Mouse (Mus musculus) CD4-positive, CD25-positive, alpha-beta regulatory T cell (primary cell): Measurements from ENCODE around the gene Phc3. TPM values are rescaled to one million over a fixed set of nuclear protein-coding genes. Genes with fewer than 3 reads are reported as not detected.

Experiments used
- polyA plus RNA-seq: library from polyadenylated mRNA; unstranded; fragments of 100-300 nt; shearing (Covaris generic); gene quantifications from one replicate; pipeline ENCODE4 v1.2.1, GENCODE M21; 2017

The Phc3 gene
- polyA plus RNA-seq, result 32.2 TPM

DNA sequence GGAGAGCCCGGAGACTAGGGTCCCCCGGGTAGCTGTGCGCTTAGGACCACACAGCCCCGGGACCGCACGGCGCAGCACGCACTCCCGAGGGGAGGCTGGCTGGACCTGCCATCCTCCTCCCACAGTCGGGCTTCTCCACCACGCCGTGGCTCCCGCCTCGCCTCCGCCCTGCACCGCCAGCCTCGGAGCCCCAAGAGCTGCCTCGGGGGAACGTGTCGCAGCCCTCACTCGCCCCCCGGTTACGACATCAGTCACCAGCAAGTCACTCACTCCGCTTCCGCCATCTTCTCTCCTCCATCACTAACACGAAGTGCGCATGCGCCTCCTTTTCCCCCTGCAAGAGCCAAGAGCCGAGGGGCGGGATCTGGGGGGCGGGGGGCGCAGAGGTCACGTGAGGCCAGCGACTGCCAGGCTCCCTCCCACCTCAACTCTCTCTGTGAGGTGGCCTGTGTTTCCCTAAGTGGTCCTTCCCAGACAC, at the start of gene Phc3:
Gene Phc3 (minus strand): TSS at position 312 of the 478 bp plus-strand sequence.

DNA sequence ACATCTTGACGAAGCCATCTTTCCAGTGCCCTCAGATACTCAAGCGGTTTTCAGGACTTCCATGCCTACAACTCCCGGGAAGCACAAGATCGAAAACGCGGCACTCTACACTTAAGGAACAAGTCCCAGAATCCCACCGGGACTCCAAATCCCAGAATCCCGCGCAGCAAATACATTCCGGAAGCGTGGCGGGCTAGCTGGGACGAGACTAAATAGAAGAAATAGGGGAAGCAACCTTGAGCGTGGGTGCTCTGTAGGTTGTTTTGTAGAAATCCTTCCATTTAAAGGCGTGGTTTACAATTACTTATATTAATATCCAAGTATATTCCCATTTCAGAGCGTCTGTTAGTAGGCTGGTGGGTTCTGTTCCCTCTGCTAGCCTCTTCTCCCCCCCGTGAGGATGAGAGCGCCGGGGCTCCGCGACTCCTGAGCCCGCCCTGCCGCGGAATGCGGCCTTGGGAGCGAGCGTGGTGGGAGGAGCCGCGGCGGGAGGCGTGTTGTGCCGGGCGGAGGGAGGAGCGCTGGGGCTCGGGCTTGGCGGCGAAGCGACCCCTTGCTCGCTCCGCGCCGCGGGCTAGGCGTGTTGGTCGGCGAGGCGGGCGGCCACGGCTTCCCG, 26.2 kb upstream of the Phc3 start, which contains the start of gene Prkci:
Gene Prkci (plus strand): TSS at position 465 of the 616 bp plus-strand sequence.

DNA sequence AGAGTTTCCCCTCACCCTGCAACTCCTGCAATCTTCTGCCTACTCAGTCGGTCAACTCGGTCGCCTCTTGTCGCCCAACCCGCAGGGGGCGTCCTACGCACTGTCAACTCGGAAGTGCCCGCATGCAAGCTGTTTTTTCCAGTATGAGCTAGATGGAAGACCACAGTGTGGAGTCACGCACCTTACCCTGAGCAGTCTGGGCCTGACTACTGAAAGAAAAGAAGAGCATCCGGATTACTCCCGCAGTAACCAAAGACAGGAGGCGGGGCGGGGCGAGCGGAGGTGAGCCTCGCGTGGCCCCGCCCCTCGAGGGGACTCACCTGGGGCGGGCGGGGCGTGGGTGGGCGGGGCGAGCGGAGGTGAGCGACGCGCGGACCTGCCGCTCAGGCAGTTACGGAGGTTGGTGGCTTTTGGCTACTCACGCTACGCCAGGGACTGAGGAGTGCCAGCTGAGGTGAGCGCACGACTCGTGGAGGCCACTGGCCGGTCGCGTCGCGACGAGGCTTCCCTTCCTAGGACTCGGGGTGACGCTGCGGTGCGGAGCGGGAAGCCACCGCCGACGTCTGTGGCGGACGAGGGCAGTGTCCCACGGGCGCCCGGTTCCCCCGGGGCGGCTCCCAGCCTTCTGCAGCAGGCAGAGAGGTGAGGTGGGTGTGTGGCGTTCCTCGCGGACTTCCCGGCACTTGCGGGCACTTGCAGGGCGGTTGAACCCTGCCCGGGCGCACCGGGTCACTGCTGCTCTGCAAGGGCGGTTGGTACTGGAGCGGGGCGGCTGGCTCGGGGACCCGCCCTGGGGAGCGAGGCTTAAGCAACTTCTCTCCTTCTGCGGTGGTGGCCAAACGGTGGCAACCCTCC, 113.4 kb downstream of the Phc3 start, which contains the start of gene Gpr160:
Gene Gpr160 (plus strand): TSS at position 347 of the 855 bp plus-strand sequence.

Other genes starting within 250 kb of the Phc3 start
- not detected for gene Samd7, start 223.1 kb downstream of the Phc3 start, polyA plus RNA-seq
- gene Sec62, start 176.5 kb downstream of the Phc3 start, polyA plus RNA-seq, result 69.0 TPM
- gene Gpr160, start 113.5 kb downstream of the Phc3 start, polyA plus RNA-seq, result 3.4 TPM
- gene Prkci, start 26.3 kb upstream of the Phc3 start, polyA plus RNA-seq, result 13.8 TPM
- gene Skil, start 125.6 kb upstream of the Phc3 start, polyA plus RNA-seq, result 72.3 TPM
- gene Cldn11, start 180.5 kb upstream of the Phc3 start, polyA plus RNA-seq, result not detected